Mouse (Mus musculus): ENCODE results near the gene Tnfrsf19.

DNA sequence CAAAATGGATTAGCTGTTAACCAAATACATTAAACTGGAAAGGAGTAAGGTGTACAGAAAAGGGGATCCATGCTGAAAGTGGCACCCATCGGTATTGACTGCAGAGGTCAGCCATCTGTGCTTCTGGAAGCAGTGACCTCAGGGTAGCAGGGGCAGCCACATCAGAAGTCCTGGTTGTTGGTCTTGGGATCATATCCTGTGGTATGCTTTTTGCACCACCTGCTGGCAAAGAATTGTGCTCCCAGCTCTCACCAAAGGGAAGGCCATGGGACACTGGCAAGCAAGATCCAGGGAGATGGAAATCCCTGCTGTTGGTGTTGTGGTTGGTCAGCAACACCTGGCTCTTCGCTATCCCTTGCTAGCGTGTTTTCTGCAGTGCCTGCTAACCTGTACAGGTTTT, 39.0 kb upstream of the Tnfrsf19 start:
- TF ChIP-seq CTCF (conservative IDR thresholded peaks at IDR 0.05; ENCODE audit: insufficient read depth, insufficient read length, low read depth, low read length) (peak; percentile 71), POLR2A (IDR thresholded peaks at IDR 0.05; ENCODE audit: low read depth, low read length) (no peak)

Measured in kidney, adult 2 months (tissue).